Mouse (Mus musculus): ENCODE results near the gene Shisa9. TPM values are rescaled to one million over a fixed set of nuclear protein-coding genes. Genes with fewer than 3 reads are reported as not detected.

Gene Shisa9
- total RNA-seq, 4 experiments from 2014 or later: 47.3 to 55.1 (median 48.7) TPM

DNA sequence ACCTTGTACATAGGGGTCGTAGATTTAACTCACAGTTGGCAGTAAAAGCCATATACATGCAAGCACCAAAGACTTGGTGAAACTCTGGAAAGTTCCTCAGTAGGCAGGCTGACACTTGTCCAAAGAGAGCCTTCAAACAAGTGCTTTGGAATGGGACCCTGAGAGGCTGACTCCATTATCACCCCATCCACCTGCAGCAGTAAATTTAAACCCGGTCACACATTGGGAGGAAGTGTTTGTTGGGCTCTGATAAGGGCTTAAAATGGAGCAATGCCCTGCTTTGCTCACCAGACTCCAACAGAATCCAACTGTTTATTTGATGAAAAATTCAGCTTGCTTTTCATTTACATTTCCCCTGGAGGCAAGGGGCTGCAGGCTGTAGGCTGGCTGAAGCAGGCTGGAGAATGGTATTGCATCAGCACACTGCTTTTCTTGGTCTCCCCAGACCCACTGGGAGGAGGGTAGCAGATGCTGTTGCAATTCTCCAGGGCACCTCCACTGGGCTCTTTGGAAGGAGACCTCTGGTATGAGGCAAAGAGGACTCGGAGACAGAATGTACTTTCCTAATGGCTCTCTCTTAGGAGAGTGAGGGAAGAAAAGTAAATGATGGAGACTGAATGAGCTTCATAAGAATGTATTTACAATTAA, 323.5 kb downstream of the Shisa9 start:
- no peak for DNase-seq (ENCODE audit: low spot score in 2 of 2)

DNA sequence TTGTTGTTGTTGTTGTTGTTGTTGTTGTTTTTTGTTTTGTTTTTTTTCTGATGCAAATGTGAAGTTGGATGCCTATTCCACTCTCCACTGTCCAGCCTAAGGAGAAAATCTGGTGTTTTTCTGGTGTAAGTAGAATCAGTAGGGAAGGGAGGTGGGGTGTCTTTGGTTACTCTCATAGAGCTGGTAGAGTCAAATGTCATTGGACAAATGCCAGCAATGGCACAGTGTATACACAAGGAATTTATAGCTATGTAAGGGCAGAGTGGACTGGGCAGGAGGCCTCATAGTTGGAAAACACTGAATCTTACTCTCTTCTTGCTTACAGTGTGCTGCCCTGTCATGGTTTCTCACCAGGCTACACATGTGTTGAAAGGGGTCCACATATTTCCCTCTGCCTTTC, 325.9 kb downstream of the Shisa9 start:
- no peak for DNase-seq (ENCODE audit: low spot score in 2 of 2)

DNA sequence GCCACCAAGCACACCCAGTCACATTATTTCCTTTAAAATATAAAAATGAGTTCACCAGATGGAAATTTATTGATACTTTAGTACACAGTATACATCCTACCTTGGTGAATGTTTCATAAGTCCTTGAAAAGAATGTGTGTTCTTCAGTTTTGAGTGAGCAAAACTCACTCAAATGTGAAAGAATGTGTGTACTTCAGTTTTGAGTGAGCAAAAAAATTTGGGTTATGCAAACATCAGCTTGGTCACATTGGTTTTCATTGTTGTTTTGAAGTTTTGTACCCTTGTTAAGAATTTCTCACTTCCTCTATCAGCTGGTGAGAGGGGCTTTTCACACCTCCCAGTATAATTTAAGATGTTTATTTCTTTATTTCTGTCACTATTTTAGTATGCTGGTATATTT, 331.7 kb downstream of the Shisa9 start:
- no peak for DNase-seq (ENCODE audit: low spot score in 2 of 2)

Other genes with a start within 250 kb of the Shisa9 start
- gene Cpped1, start 74.7 kb upstream of the Shisa9 start, total RNA-seq (2022): 10 to 100 TPM; 36.3 to 37.8 (median 36.8) TPM

Measured in layer of hippocampus, adult 8-10 months (tissue).